Mouse (Mus musculus) effector memory CD4-positive, alpha-beta T cell, adult 7 months (primary cell): ENCODE measurements around the gene Ugt2b1. TPM values are rescaled to one million over a fixed set of nuclear protein-coding genes. Genes with fewer than 3 reads are reported as not detected.

Experiments used
- polyA plus RNA-seq: library from polyadenylated mRNA; unstranded; fragments of 100-300 nt; shearing (Covaris generic); gene quantifications from one replicate; pipeline ENCODE4 v1.2.1, GENCODE M21; 2017

Ugt2b1 gene
- not detected for polyA plus RNA-seq

DNA sequence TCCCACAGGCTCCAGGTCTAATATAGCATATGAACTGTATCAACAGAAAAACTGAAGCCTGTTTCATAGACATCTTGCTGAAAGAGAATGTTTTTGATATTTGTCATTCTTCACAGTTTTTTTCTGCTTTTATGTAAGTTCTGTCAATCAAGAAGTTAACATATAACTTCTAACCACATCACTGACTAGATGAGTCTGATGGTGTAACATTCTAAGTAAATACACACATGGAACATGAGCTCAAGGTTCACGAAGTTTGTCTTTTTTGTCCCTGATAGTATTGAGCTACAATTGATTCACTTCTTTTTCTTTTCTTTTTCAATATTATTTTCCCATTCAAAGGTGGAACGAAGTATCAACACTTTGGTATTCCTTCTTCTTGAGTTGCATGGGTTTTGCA is at the start of gene Ugt2b1:
Ugt2b1 (minus strand) TSS at position 105 of the 400 bp plus-strand sequence.

DNA sequence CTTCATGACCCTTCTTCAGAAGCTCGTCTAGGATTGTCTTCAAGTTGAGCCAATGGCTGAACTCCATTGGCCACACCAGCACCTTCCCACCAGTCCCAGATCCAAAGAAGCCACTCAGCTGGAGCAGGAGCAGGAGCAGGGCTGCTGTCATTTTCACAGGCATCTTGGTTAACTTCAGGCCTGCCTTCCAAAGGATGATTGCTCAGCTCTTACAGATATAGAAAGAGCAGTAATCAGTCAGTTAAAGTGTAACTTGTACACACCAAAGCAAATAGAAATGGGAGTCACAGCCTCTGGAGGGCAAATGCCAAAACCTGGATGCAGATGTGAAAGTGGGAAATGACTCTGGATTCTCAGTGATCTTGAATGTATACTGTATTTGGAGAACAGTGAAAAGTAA is 19.6 kb downstream of the Ugt2b1 start, which contains the start of gene Ugt2b34:
Ugt2b34 (minus strand) TSS at position 180 of the 400 bp plus-strand sequence.

Other genes starting within 250 kb of the Ugt2b1 start
- 0.22 TPM for gene Tmprss11e, start 180.7 kb downstream of the Ugt2b1 start, polyA plus RNA-seq
- gene Ythdc1, start 122.3 kb downstream of the Ugt2b1 start, polyA plus RNA-seq, result 155 TPM
- not detected for gene Ugt2b34, start 19.6 kb downstream of the Ugt2b1 start, polyA plus RNA-seq
- gene Ugt2b35, start 74.3 kb upstream of the Ugt2b1 start, polyA plus RNA-seq, result not detected
- gene Ugt2b36, start 166.0 kb upstream of the Ugt2b1 start, polyA plus RNA-seq, result not detected
- gene Ugt2b5, start 213.8 kb upstream of the Ugt2b1 start, polyA plus RNA-seq, result not detected